Mouse (Mus musculus) retina, postnatal 7 days (tissue): Measurements from ENCODE around the gene Eml4.

Experiments
- DNase-seq: peaks from one replicate; pipeline ENCODE4 v3.0.0-alpha.2; 2012; ENCODE audit warnings: low read depth, low spot score

The Eml4 gene

GRCm38 (mm10) chr17:83350379-83351091 lies at the start of gene Eml4:
Eml4 (plus strand) TSS chr17:83350931.
- DNase-seq = peak; percentile 81

- DNase-seq = no peak
Measured at GRCm38 (mm10) chr17:83301433-83301832, 49.3 kb upstream of the Eml4 start.

GRCm38 (mm10) chr17:83304089-83304822 lies 46.5 kb upstream of the Eml4 start:
- no peak for DNase-seq

- DNase-seq = no peak
Measured at GRCm38 (mm10) chr17:83306964-83307640, 43.6 kb upstream of the Eml4 start.

GRCm38 (mm10) chr17:83307641-83308296 lies 43.0 kb upstream of the Eml4 start:
- no peak for DNase-seq

- peak; percentile 47 for DNase-seq
Measured at GRCm38 (mm10) chr17:83308451-83308850, 42.3 kb upstream of the Eml4 start.

- no peak for DNase-seq
Measured at GRCm38 (mm10) chr17:83309243-83309642, 41.5 kb upstream of the Eml4 start.

- no peak for DNase-seq
Measured at GRCm38 (mm10) chr17:83311806-83312205, 38.9 kb upstream of the Eml4 start.

GRCm38 (mm10) chr17:83312244-83312918 lies 38.4 kb upstream of the Eml4 start:
- DNase-seq = no peak

- DNase-seq = no peak
Measured at GRCm38 (mm10) chr17:83313046-83313689, 37.6 kb upstream of the Eml4 start.

GRCm38 (mm10) chr17:83315476-83315875 lies 35.3 kb upstream of the Eml4 start:
- DNase-seq = no peak

GRCm38 (mm10) chr17:83322621-83323335 lies 28.0 kb upstream of the Eml4 start:
- no peak for DNase-seq

GRCm38 (mm10) chr17:83323410-83324268 lies 27.1 kb upstream of the Eml4 start:
- DNase-seq = no peak

- DNase-seq = no peak
Measured at GRCm38 (mm10) chr17:83324269-83324616, 26.5 kb upstream of the Eml4 start.

- DNase-seq = no peak
Measured at GRCm38 (mm10) chr17:83335183-83335584, 15.5 kb upstream of the Eml4 start.

GRCm38 (mm10) chr17:83337051-83337898 lies 13.5 kb upstream of the Eml4 start:
- no peak for DNase-seq

GRCm38 (mm10) chr17:83339368-83340085 lies 11.2 kb upstream of the Eml4 start:
- no peak for DNase-seq
